Mouse (Mus musculus): ENCODE measurements around the gene Kcne1. TPM values are rescaled to one million over a fixed set of nuclear protein-coding genes. Genes with fewer than 3 reads are reported as not detected.
A peak's percentile ranks its signal among the peaks of the same experiment; 100 is the strongest.

Gene Kcne1
- total and polyA plus RNA-seq, 2 experiments from 2014 or later: 1.7 TPM; not detected in 1

GRCm38 (mm10) chr16:92385062-92385461, 25.8 kb upstream of the Kcne1 start:
- TF ChIP-seq CTCF (IDR thresholded peaks at IDR 0.05): peak; percentile 76
- 6% methylated on average over 2 of the region's 2 CpGs for WGBS
- Histone ChIP-seq H3K36me3 (ENCODE audit: insufficient read depth, low read length) (no peaks in the 10 kb centered on the region), H3K4me3 (ENCODE audit: low read depth, low read length) (no peak overlapping the region), H3K9ac (replicated peaks; ENCODE audit: low read length, poor library complexity, severe bottlenecking) (no peak overlapping the region), H3K27ac (ENCODE audit: low read depth, low read length) (no peak overlapping the region), H3K4me2 (ENCODE audit: low read depth, low read length, poor library complexity, severe bottlenecking) (no peak overlapping the region), H3K4me1 (ENCODE audit: insufficient read depth, low read length) (peaks cover 4% of the 10 kb centered on the region; the same call in 1 of the 2 replicates), H3K27me3 (ENCODE audit: insufficient read depth, low read length) (no peaks in the 10 kb centered on the region), H3K9me3 (ENCODE audit: low read length) (no peaks in the 10 kb centered on the region)
- DNase-seq (ENCODE audit: low spot score) (peak; percentile 53), ATAC-seq (ENCODE audit: low FRiP score) (no peak)

GRCm38 (mm10) chr16:92383412-92383811, 24.1 kb upstream of the Kcne1 start:
- no peaks in the 10 kb centered on the region for H3K36me3 ChIP-seq (ENCODE audit: insufficient read depth, low read length)
- H3K9ac ChIP-seq (replicated peaks; ENCODE audit: low read length, poor library complexity, severe bottlenecking): no peak overlapping the region
- peak; percentile 29 for TF ChIP-seq CTCF (IDR thresholded peaks at IDR 0.05)
- H3K9me3 ChIP-seq (ENCODE audit: low read length): no peaks in the 10 kb centered on the region
- no peak overlapping the region for H3K4me3 ChIP-seq (ENCODE audit: low read depth, low read length)
- ATAC-seq (ENCODE audit: low FRiP score) (no peak), DNase-seq (ENCODE audit: low spot score) (no peak)
- H3K27ac ChIP-seq (ENCODE audit: low read depth, low read length): no peak overlapping the region
- H3K4me2 ChIP-seq (ENCODE audit: low read depth, low read length, poor library complexity, severe bottlenecking): no peak overlapping the region
- H3K27me3 ChIP-seq (ENCODE audit: insufficient read depth, low read length): no peaks in the 10 kb centered on the region
- 0 out of 2 replicates have a peak, but pooled peaks cover 4% of the 10 kb centered on the region for H3K4me1 ChIP-seq (ENCODE audit: insufficient read depth, low read length)

- ATAC-seq (ENCODE audit: low FRiP score): peak; percentile 67
- TF ChIP-seq CTCF (IDR thresholded peaks at IDR 0.05): no peak
- Histone ChIP-seq H3K4me3 (ENCODE audit: low read depth, low read length) (no peak overlapping the region), H3K4me2 (ENCODE audit: low read depth, low read length, poor library complexity, severe bottlenecking) (no peak overlapping the region), H3K36me3 (ENCODE audit: insufficient read depth, low read length) (no peaks in the 10 kb centered on the region), H3K9ac (replicated peaks; ENCODE audit: low read length, poor library complexity, severe bottlenecking) (no peak overlapping the region), H3K9me3 (ENCODE audit: low read length) (no peaks in the 10 kb centered on the region), H3K27ac (ENCODE audit: low read depth, low read length) (no peak overlapping the region), H3K4me1 (ENCODE audit: insufficient read depth, low read length) (0 out of 2 replicates have a peak, but pooled peaks cover 4% of the 10 kb centered on the region), H3K27me3 (ENCODE audit: insufficient read depth, low read length) (no peaks in the 10 kb centered on the region)
- peak; percentile 84 for DNase-seq (ENCODE audit: low spot score)
- 33% methylated on average over 6 of the region's 6 CpGs for WGBS
Observed at GRCm38 (mm10) chr16:92382508-92382907, 23.2 kb upstream of the Kcne1 start.

- no peak overlapping the region for H3K4me2 ChIP-seq (ENCODE audit: low read depth, low read length, poor library complexity, severe bottlenecking)
- H3K9me3 ChIP-seq (ENCODE audit: low read length): no peaks in the 10 kb centered on the region
- TF ChIP-seq CTCF (IDR thresholded peaks at IDR 0.05): no peak
- H3K27ac ChIP-seq (ENCODE audit: low read depth, low read length): no peak overlapping the region
- no peaks in the 10 kb centered on the region for H3K27me3 ChIP-seq (ENCODE audit: insufficient read depth, low read length)
- no peak overlapping the region for H3K9ac ChIP-seq (replicated peaks; ENCODE audit: low read length, poor library complexity, severe bottlenecking)
- H3K4me1 ChIP-seq (ENCODE audit: insufficient read depth, low read length): 0 out of 2 replicates have a peak, but pooled peaks cover 4% of the 10 kb centered on the region
- WGBS: 83% methylated on average over 6 of the region's 6 CpGs
- no peaks in the 10 kb centered on the region for H3K36me3 ChIP-seq (ENCODE audit: insufficient read depth, low read length)
- H3K4me3 ChIP-seq (ENCODE audit: low read depth, low read length): no peak overlapping the region
- ATAC-seq (ENCODE audit: low FRiP score) (no peak), DNase-seq (ENCODE audit: low spot score) (no peak)
Observed at GRCm38 (mm10) chr16:92381092-92381491, 21.8 kb upstream of the Kcne1 start.

- no peaks in the 10 kb centered on the region for H3K27me3 ChIP-seq (ENCODE audit: insufficient read depth, low read length)
- no peak for ATAC-seq (ENCODE audit: low FRiP score)
- no peak overlapping the region for H3K4me3 ChIP-seq (ENCODE audit: low read depth, low read length)
- no peak for DNase-seq (ENCODE audit: low spot score)
- no peaks in the 10 kb centered on the region for H3K9me3 ChIP-seq (ENCODE audit: low read length)
- TF ChIP-seq CTCF (IDR thresholded peaks at IDR 0.05): no peak
- H3K36me3 ChIP-seq (ENCODE audit: insufficient read depth, low read length): no peaks in the 10 kb centered on the region
- H3K4me1 ChIP-seq (ENCODE audit: insufficient read depth, low read length): no peaks in the 10 kb centered on the region
- H3K27ac ChIP-seq (ENCODE audit: low read depth, low read length): no peak overlapping the region
- WGBS: 91% methylated on average over 6 of the region's 6 CpGs
- no peak overlapping the region for H3K9ac ChIP-seq (replicated peaks; ENCODE audit: low read length, poor library complexity, severe bottlenecking)
- H3K4me2 ChIP-seq (ENCODE audit: low read depth, low read length, poor library complexity, severe bottlenecking): no peak overlapping the region
Observed at GRCm38 (mm10) chr16:92376976-92377375, 17.7 kb upstream of the Kcne1 start.

- ATAC-seq (ENCODE audit: low FRiP score): no peak
Observed at GRCm38 (mm10) chr16:92371623-92372022, 12.4 kb upstream of the Kcne1 start.

More at GRCm38 (mm10) chr16:92371623-92372022, 12.4 kb upstream of the Kcne1 start:
- Histone ChIP-seq H3K27ac (ENCODE audit: low read depth, low read length) (no peak overlapping the region), H3K9me3 (ENCODE audit: low read length) (no peaks in the 10 kb centered on the region), H3K4me1 (ENCODE audit: insufficient read depth, low read length) (no peaks in the 10 kb centered on the region), H3K9ac (replicated peaks; ENCODE audit: low read length, poor library complexity, severe bottlenecking) (no peak overlapping the region), H3K36me3 (ENCODE audit: insufficient read depth, low read length) (no peaks in the 10 kb centered on the region), H3K4me3 (ENCODE audit: low read depth, low read length) (no peak overlapping the region), H3K4me2 (ENCODE audit: low read depth, low read length, poor library complexity, severe bottlenecking) (no peak overlapping the region), H3K27me3 (ENCODE audit: insufficient read depth, low read length) (no peaks in the 10 kb centered on the region)
- no peak for DNase-seq (ENCODE audit: low spot score)
- WGBS: 46% methylated on average over 5 of the region's 5 CpGs
- TF ChIP-seq CTCF (IDR thresholded peaks at IDR 0.05): no peak

All from midbrain, postnatal 0 days (tissue).